Mouse (Mus musculus) stomach, postnatal 0 days (tissue): ENCODE results near the gene Galnt9. TPM values are rescaled to one million over a fixed set of nuclear protein-coding genes. Genes with fewer than 3 reads are reported as not detected.

Experiments used
- ATAC-seq: fragments of 200-750 bp; cut with Nextera tagmentation; 2 replicates; pipeline ENCODE4 v1.8.0; 2017; ENCODE audit not compliant: low FRiP score, low TSS enrichment
- DNase-seq: peaks from one replicate; pipeline ENCODE4 v3.0.0-alpha.2; 2016; ENCODE audit warnings: low spot score
- H3K27ac ChIP-seq: fragments of 300-500 bp; sonication (generic); replicated peaks from 2 replicates; pipeline ENCODE4 v1.5.1; 2014; ENCODE audit warnings: mild to moderate bottlenecking, control low read depth
- H3K27me3 ChIP-seq: fragments of 300-500 bp; sonication (generic); 2 replicates; pipeline ENCODE4 v1.6.1; 2014; ENCODE audit warnings: low read length; ENCODE audit not compliant: control insufficient read depth, insufficient read depth
- H3K36me3 ChIP-seq: fragments of 300-500 bp; sonication (generic); 2 replicates; pipeline ENCODE4 v1.6.1; 2014; ENCODE audit warnings: low read length, mixed read lengths; ENCODE audit not compliant: control insufficient read depth, insufficient read depth
- H3K4me1 ChIP-seq: fragments of 300-500 bp; sonication (generic); replicated peaks from 2 replicates; pipeline ENCODE4 v1.6.1; 2014; ENCODE audit warnings: antibody characterized with exemption; ENCODE audit not compliant: control insufficient read depth, insufficient read depth
- H3K4me2 ChIP-seq: fragments of 300-500 bp; sonication (generic); replicated peaks from 2 replicates; pipeline ENCODE4 v1.6.1; 2014; ENCODE audit warnings: low read depth, mild to moderate bottlenecking, control low read depth, moderate library complexity
- H3K4me3 ChIP-seq: fragments of 300-500 bp; sonication (generic); 2 replicates; pipeline ENCODE4 v1.5.1; 2014; ENCODE audit warnings: low read depth, low read length, control low read depth
- H3K9ac ChIP-seq: fragments of 300-500 bp; sonication (generic); 2 replicates; pipeline ENCODE4 v1.6.1; 2014; ENCODE audit warnings: mild to moderate bottlenecking, low read length, control low read depth, mixed read lengths
- H3K9me3 ChIP-seq: fragments of 300-500 bp; sonication (generic); 2 replicates; pipeline ENCODE4 v1.6.1; 2016; ENCODE audit warnings: low read length; ENCODE audit not compliant: control insufficient read depth
- CTCF ChIP-seq: IDR thresholded peaks from 2 replicates; pipeline ENCODE4 v1.5.1; 2016; ENCODE audit warnings: antibody characterized with exemption, low read depth, mild to moderate bottlenecking, moderate library complexity
- EP300 ChIP-seq: optimal IDR thresholded peaks from 2 replicates; pipeline ENCODE3; 2016; ENCODE audit warnings: antibody characterized with exemption
- WGBS: fragments of 180-500 bp; shearing (Covaris S2); extraction: QIAGEN DNeasy Blood & Tissue Kit; methylation state at CpG from one replicate; pipeline ENCODE4 v1.1.7; 2014; 5-methylcytosine and 5-hydroxymethylcytosine counted together
- polyA plus RNA-seq: library from polyadenylated mRNA; unstranded; fragments of >200 nt; fragmentation: Nextera tagmentation; extraction: Ambion mirVana; gene quantifications from 2 replicates; pipeline ENCODE4 v1.2.1, GENCODE M21; 2015

Gene Galnt9
- polyA plus RNA-seq, 1 experiment from 2014 or later, result 0.29 TPM

DNA sequence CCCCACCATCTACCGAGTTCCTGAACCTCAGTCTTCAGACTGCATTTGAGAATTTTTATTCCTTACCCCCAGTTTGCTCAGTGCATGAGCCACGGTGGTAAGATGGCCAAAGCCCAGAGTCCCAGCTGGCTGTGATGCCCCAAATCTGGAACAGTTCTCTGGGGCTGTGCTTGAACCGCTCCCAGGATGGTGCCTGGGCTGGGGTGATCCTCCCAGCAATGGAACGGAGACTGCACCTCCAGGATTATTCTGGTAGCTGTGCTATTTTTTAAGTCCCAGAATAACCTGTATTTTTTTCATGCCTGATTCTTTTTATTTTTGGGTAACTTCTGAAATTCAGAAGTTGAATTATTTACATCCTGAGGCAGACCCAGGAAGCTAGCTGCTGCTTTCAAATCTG, 35.1 kb downstream of the Galnt9 start:
- no peaks in the 10 kb centered on the region for H3K9me3 ChIP-seq

DNA sequence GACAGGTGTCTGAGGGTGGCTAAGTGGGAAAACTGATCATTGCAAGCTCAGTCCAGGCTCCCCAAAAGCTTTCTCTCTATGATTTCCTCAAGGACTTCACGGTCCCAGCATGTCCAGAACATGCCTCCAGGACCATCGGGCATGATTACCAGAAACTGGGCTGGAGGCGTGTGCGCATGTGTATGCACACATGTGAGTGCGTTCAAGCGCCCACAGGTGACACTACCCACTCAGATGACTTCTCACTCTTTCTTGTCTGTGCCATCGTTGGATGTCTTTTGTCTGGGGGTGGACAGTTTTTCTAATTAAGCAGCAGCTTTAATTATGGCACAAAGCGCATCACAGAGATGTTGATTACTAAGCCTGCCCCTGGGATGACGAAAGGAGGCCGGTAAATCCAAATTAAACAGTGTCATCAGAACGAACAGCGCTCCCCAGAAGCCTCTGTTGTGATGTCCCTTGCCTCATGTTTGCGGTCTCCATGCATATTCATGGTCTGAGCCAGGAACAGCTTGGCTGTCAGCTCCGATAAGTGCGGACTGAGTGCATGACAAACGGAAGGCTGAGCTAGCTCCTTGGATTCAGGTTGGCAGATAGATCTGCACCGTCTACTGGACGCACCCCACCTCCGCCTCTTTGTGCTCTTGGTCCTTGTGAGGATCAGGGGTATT, 36.5 kb downstream of the Galnt9 start:
- DNase-seq, result no peak
- H3K27me3 ChIP-seq, result no peaks in the 10 kb centered on the region
- no peak overlapping the region for H3K4me3 ChIP-seq
- no peak overlapping the region for H3K4me2 ChIP-seq
- TF ChIP-seq EP300 (no peak), CTCF (no peak)
- H3K36me3 ChIP-seq, result no peaks in the 10 kb centered on the region
- H3K27ac ChIP-seq, result no peak overlapping the region
- no peak overlapping the region for H3K9ac ChIP-seq
- WGBS, result 85% methylated on average over 19 of the region's 19 CpGs
- no peak for ATAC-seq
- H3K4me1 ChIP-seq, result no peaks in the 10 kb centered on the region
- no peaks in the 10 kb centered on the region for H3K9me3 ChIP-seq

More for the DNA sequence above, 35.1 kb downstream of the Galnt9 start:
- Histone ChIP-seq H3K4me1 (no peaks in the 10 kb centered on the region), H3K9ac (no peak overlapping the region), H3K4me2 (no peak overlapping the region), H3K36me3 (no peaks in the 10 kb centered on the region), H3K27ac (no peak overlapping the region), H3K4me3 (no peak overlapping the region), H3K27me3 (no peaks in the 10 kb centered on the region)
- no peak for ATAC-seq
- WGBS, result 89% methylated on average over 4 of the region's 4 CpGs
- no peak for TF ChIP-seq CTCF
- no peak for TF ChIP-seq EP300
- no peak for DNase-seq

DNA sequence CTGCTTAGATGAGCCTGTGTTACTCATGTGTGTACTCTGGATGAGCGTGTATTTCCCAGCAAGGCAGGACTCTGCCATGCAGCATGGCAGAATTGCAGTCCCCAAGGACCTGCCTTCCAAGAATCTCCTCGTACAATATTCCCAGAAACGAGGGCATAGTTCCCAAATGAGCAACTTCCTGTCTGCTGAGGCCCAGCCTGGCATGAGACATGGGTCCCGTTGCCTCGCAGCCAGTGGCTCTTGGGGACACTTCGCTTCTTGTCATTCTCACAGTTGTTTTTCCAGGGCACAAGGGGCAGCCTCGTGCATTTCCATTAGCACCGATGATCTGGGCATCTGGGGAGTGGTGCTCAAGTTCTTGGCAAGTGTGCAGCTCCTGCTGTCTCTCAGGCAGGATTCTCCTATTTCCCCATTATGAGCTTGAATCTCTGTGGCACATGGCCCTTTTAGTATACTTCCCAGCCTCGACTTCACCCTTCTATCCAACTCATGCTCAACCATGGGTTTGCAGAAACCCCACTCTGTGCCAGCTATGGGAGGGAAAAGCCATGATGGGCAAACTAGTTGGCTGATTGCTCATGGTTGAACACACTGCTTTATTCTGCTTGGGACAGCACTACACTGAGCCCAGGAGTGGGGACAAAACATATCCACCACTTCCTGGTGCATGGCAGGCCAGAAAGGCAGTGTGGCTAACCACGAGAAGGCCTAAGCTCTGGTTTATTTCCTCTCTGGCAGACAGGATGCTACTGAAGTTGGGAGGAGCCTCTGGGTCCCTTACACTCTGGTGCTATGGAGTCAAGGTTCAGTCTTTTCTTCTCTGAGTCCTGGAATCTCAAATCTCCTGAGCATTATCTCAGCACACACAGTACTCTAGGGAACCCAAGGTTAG, 38.7 kb downstream of the Galnt9 start:
- H3K36me3 ChIP-seq, result no peaks in the 10 kb centered on the region
- H3K27me3 ChIP-seq, result no peaks in the 10 kb centered on the region
- H3K4me3 ChIP-seq, result no peak overlapping the region
- no peak overlapping the region for H3K4me2 ChIP-seq
- no peak overlapping the region for H3K27ac ChIP-seq
- no peak for ATAC-seq
- no peak overlapping the region for H3K9ac ChIP-seq
- no peaks in the 10 kb centered on the region for H3K4me1 ChIP-seq
- no peak for DNase-seq
- H3K9me3 ChIP-seq, result no peaks in the 10 kb centered on the region
- WGBS, result 58% methylated on average over 10 of the region's 10 CpGs
- TF ChIP-seq EP300, result no peak
- no peak for TF ChIP-seq CTCF

DNA sequence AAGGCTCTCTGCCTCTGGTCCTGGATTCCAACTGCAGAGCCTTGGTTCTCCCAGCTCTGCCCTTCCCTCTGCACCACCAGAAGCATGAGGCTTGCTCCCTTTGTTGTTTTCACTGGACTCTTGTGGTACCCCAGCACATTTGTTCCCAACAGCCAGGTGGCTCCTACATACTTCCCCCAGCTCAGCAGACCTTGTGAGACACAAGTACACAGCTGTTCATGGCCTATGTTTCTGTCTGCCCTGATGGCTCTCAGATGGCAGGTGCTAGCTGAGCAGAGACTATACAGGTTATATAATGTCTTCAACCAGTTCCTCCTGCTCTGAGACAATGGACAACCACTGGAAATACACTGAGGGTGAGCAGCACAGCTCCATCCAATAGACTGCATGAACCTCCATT, 43.3 kb downstream of the Galnt9 start:
- H3K27me3 ChIP-seq, result no peaks in the 10 kb centered on the region
- H3K27ac ChIP-seq, result no peak overlapping the region
- DNase-seq (no peak), ATAC-seq (no peak)
- H3K36me3 ChIP-seq, result no peaks in the 10 kb centered on the region
- H3K9me3 ChIP-seq, result no peaks in the 10 kb centered on the region
- H3K9ac ChIP-seq, result no peak overlapping the region
- no peaks in the 10 kb centered on the region for H3K4me1 ChIP-seq
- TF ChIP-seq EP300 (no peak), CTCF (no peak)
- no peak overlapping the region for H3K4me3 ChIP-seq
- H3K4me2 ChIP-seq, result no peak overlapping the region

DNA sequence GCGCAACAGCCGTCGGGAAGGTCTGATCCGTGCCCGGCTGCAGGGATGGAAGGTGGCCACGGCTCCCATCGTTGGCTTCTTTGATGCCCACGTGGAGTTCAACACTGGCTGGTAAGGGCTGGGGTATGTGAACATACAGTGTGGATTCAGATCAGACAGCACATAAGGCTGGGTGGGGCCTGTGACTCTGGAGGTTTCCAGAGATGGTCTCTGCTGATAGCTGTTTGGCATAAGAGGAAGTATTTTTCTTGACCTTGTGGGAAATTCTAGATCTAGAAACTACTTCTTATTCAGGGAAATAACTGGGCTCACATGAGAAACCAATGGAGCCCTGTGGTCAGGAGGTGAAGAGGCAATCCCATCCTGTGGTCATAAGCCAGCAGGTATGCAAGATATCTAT, 45.7 kb downstream of the Galnt9 start:
- H3K27me3 ChIP-seq, result no peaks in the 10 kb centered on the region
- TF ChIP-seq CTCF (no peak), EP300 (no peak)
- 92% methylated on average over 8 of the region's 8 CpGs for WGBS

DNA sequence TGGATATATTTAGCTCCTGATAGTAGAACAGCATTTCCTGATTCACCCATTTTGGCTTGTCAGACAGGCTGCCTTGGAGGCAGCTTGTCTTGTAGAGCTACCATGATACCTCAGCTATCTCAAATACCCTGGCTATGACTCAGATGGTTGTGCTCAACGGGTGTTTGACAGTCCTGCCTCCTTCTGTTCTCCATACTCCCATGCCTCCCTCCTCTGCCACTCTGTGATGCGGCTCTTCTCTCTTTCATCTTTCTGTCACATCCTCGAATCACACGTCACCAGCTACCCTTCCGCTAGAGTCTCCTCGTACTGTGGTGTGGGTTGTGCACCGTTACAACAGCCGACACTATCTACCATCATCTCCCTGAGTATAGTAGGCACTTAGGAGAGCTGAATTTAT, 50.3 kb downstream of the Galnt9 start:
- no peak overlapping the region for H3K27ac ChIP-seq
- TF ChIP-seq CTCF, result no peak
- TF ChIP-seq EP300, result no peak
- H3K4me2 ChIP-seq, result no peak overlapping the region
- DNase-seq (no peak), ATAC-seq (no peak)
- H3K27me3 ChIP-seq, result no peaks in the 10 kb centered on the region
- no peaks in the 10 kb centered on the region for H3K4me1 ChIP-seq
- H3K36me3 ChIP-seq, result no peaks in the 10 kb centered on the region
- no peaks in the 10 kb centered on the region for H3K9me3 ChIP-seq
- H3K9ac ChIP-seq, result no peak overlapping the region
- WGBS, result 81% methylated on average over 8 of the region's 8 CpGs
- no peak overlapping the region for H3K4me3 ChIP-seq

More for the DNA sequence above, 45.7 kb downstream of the Galnt9 start:
- no peak overlapping the region for H3K4me3 ChIP-seq
- H3K4me2 ChIP-seq, result no peak overlapping the region
- no peaks in the 10 kb centered on the region for H3K4me1 ChIP-seq
- H3K27ac ChIP-seq, result no peak overlapping the region
- DNase-seq (no peak), ATAC-seq (no peak)
- H3K9me3 ChIP-seq, result no peaks in the 10 kb centered on the region
- H3K9ac ChIP-seq, result no peak overlapping the region
- H3K36me3 ChIP-seq, result no peaks in the 10 kb centered on the region
